Mouse (Mus musculus) heart, embryonic 10.5 days (tissue): ENCODE results near the gene Prkab1. TPM values are rescaled to one million over a fixed set of nuclear protein-coding genes. Genes with fewer than 3 reads are reported as not detected.

Experiments
- DNase-seq: peaks from one replicate; pipeline ENCODE4 v3.0.0-alpha.2; 2017; ENCODE audit warnings: low spot score
- H3K27ac ChIP-seq: fragments of 300-500 bp; sonication (generic); 2 replicates; pipeline ENCODE4 v1.5.1; 2016; ENCODE audit warnings: mild to moderate bottlenecking
- H3K27me3 ChIP-seq: fragments of 300-500 bp; sonication (generic); 2 replicates; pipeline ENCODE4 v1.6.1; 2016; ENCODE audit warnings: mild to moderate bottlenecking; ENCODE audit not compliant: poor library complexity, insufficient read depth, severe bottlenecking
- H3K36me3 ChIP-seq: fragments of 300-500 bp; sonication (generic); 2 replicates; pipeline ENCODE4 v1.6.1; 2016; ENCODE audit warnings: mild to moderate bottlenecking, moderate library complexity
- H3K4me1 ChIP-seq: fragments of 300-500 bp; sonication (generic); 2 replicates; pipeline ENCODE4 v1.6.1; 2016; ENCODE audit warnings: mild to moderate bottlenecking
- H3K4me3 ChIP-seq: fragments of 300-500 bp; sonication (generic); 2 replicates; pipeline ENCODE4 v1.5.1; 2016; ENCODE audit warnings: mild to moderate bottlenecking, moderate library complexity
- H3K9me3 ChIP-seq: fragments of 300-500 bp; sonication (generic); 2 replicates; pipeline ENCODE4 v1.6.1; 2016; ENCODE audit warnings: mild to moderate bottlenecking, moderate library complexity
- WGBS: fragments of 180-500 bp; shearing (Covaris S2); methylation state at CpG from one replicate; pipeline ENCODE4 v1.1.7; 2016; 5-methylcytosine and 5-hydroxymethylcytosine counted together
- polyA plus RNA-seq: library from polyadenylated mRNA; unstranded; fragments of >200 nt; fragmentation: Nextera tagmentation; extraction: Ambion mirVana; gene quantifications from 2 replicates; pipeline ENCODE4 v1.2.1, GENCODE M21; 2016

The Prkab1 gene
- polyA plus RNA-seq, 1 experiment from 2014 or later, result 74.1 TPM

DNA sequence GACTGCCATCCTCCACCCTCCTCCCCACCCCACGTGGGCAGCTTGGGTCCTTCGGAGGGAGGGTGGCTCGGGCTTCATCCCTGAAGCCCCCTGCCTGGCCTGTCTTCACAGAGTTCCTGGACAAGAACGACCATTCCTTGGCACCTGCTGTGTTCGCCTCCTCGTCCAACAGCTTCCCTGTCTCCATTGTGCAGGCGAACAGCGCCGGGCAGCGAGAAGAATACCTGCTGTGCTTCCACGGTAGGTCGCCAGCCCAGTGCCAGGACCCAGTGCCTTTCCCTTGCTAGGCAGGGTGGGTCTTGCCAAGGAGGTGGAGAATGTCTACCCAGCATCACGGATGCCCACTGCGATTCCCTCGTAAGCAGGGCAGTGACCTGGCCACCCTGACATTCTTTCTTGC, 30.2 kb downstream of the Prkab1 start:
- no peaks in the 10 kb centered on the region for H3K27me3 ChIP-seq
- H3K9me3 ChIP-seq, result peaks cover 2% of the 10 kb centered on the region; the same call in 1 of the 2 replicates
- WGBS, result 91% methylated on average over 15 of the region's 15 CpGs
- peaks cover 20% of the 10 kb centered on the region for H3K4me1 ChIP-seq
- no peak for DNase-seq
- H3K27ac ChIP-seq, result no peak overlapping the region
- H3K36me3 ChIP-seq, result peaks cover 85% of the 10 kb centered on the region
- no peak overlapping the region for H3K4me3 ChIP-seq

DNA sequence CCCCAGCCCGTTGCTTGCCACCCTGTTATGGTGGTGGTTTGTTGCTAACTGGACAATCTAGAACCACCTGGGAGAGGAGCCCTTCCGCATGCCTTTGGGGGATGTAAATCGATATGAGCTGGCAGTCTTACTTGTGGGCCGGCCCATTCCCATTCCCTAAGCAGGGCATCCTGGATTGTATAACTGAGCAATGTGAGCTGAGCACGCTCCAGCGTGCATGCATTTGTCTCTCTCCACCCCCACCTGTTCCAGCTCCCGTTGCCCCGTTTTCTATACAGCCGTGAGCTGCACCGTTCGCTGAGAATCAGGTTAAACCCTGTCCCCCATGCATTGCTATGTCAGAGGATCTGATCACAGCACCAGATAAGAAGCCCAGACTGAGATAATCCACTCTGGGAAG, 32.6 kb downstream of the Prkab1 start:
- no peaks in the 10 kb centered on the region for H3K27me3 ChIP-seq
- no peak for DNase-seq
- no peak overlapping the region for H3K4me3 ChIP-seq
- H3K9me3 ChIP-seq, result peaks cover 2% of the 10 kb centered on the region; the same call in 1 of the 2 replicates
- WGBS, result 96% methylated on average over 11 of the region's 11 CpGs
- peaks cover 89% of the 10 kb centered on the region for H3K36me3 ChIP-seq
- H3K27ac ChIP-seq, result no peak overlapping the region
- peaks cover 7% of the 10 kb centered on the region for H3K4me1 ChIP-seq

DNA sequence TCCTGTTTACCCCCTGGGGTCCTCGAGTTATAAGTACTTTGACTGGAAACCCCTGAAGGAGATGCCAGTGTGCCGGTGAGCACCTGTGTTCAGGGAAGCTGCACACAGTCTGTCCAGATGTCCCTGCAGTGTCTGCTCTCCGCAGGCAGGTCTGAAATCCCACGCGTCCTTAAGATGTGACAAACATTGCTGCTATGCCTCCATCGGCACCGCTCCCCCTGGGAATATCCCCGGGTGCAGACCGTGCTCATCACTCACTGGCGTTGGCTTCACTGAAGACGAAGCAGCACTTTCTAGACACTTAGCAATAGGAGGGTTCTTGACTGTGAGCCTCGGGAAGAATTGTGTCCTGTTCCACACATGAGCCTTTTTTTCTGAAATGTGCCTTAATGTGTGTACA, 37.0 kb downstream of the Prkab1 start:
- H3K9me3 ChIP-seq, result peaks cover 2% of the 10 kb centered on the region; the same call in 1 of the 2 replicates
- peaks cover under 1% of the 10 kb centered on the region; the same call in 1 of the 2 replicates for H3K4me1 ChIP-seq
- no peaks in the 10 kb centered on the region for H3K27me3 ChIP-seq
- H3K4me3 ChIP-seq, result no peak overlapping the region
- DNase-seq, result no peak
- 85% methylated on average over 12 of the region's 12 CpGs for whole genome bisulfite sequencing
- H3K27ac ChIP-seq, result no peak overlapping the region
- peaks cover 91% of the 10 kb centered on the region for H3K36me3 ChIP-seq

DNA sequence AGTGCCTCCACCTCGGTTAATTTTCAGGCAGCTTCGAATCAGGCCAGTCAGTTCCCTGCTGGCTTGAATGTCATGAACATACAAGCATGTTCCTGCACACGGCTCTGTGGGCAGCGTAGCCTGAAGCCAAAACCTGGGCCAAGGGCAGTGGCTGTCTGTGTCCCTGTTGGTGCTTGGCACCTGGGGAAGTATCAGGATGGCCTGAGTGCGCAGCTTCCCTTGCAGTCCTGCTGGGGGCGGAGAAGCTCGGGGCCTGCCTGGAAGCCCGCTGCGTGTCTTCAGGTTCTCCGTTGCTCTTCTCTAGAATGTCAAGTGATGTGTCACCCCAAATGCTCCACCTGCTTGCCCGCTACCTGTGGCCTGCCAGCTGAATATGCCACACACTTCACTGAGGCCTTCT, 39.2 kb downstream of the Prkab1 start:
- H3K36me3 ChIP-seq, result peaks cover 87% of the 10 kb centered on the region
- H3K9me3 ChIP-seq, result no peaks in the 10 kb centered on the region
- H3K4me3 ChIP-seq, result no peak overlapping the region
- DNase-seq, result no peak
- H3K27me3 ChIP-seq, result no peaks in the 10 kb centered on the region
- no peak overlapping the region for H3K27ac ChIP-seq
- WGBS, result 92% methylated on average over 11 of the region's 11 CpGs
- H3K4me1 ChIP-seq, result no peaks in the 10 kb centered on the region

DNA sequence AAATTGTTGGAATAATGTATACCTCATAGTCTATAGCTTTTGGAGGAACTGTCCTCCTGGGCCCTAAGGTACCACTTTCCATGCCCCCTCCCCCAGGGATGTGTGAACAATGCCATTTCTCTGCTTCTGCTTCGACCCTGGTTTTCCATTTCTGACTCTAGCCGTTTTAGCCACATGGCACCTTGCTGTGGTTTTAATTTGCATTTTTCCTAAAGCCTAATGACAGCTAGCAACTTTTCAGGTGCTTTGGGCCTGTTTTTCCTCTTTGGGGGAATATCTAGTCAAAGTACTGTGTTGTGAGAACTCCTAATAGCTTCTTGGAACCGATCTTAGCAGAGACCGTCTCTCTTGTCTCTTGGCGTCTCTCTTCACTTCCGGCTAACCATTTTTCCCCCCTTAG, 39.9 kb downstream of the Prkab1 start:
- no peaks in the 10 kb centered on the region for H3K27me3 ChIP-seq
- DNase-seq, result no peak
- H3K9me3 ChIP-seq, result no peaks in the 10 kb centered on the region
- H3K4me1 ChIP-seq, result no peaks in the 10 kb centered on the region
- H3K36me3 ChIP-seq, result peaks cover 86% of the 10 kb centered on the region
- no peak overlapping the region for H3K4me3 ChIP-seq
- H3K27ac ChIP-seq, result no peak overlapping the region
- 91% methylated on average over 6 of the region's 6 CpGs for WGBS

DNA sequence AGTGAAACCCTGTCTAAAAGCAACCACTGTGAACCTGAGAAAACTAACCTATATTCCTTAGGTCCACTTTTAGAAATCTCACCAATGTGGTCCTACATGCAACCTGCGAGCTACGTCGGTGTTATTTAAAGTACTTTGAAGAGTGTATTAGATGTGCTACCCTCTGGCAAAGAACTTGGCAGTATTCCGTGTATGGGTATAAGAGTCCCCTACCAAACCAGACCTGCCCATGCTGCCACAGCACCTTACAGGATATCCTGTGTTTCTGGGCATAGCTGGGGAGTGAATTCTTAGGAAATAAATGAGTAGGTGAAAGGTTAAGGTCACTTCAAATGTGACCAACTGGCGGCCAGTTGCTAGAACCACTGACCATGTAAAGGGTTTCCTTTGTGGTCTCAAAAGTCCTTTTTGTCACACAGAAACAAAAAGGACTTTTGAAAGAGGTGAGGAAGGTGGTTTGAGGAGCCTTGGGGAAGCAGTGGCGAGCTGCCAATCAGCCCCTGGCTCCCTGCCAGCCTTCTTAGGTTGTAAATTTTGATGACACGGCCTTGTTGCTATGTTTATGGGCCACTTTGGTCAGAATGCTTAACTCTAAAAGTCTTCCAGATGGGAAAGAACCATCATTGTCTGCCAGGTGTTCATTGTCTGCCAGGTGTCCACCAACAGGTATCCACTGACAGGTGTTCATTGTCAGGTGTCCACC, 41.5 kb downstream of the Prkab1 start:
- H3K4me3 ChIP-seq, result no peak overlapping the region
- no peak for DNase-seq
- H3K4me1 ChIP-seq, result peaks cover 6% of the 10 kb centered on the region; the same call in 1 of the 2 replicates
- WGBS, result 91% methylated on average over 7 of the region's 7 CpGs
- no peak overlapping the region for H3K27ac ChIP-seq
- H3K27me3 ChIP-seq, result no peaks in the 10 kb centered on the region
- H3K36me3 ChIP-seq, result peaks cover 80% of the 10 kb centered on the region
- H3K9me3 ChIP-seq, result no peaks in the 10 kb centered on the region

DNA sequence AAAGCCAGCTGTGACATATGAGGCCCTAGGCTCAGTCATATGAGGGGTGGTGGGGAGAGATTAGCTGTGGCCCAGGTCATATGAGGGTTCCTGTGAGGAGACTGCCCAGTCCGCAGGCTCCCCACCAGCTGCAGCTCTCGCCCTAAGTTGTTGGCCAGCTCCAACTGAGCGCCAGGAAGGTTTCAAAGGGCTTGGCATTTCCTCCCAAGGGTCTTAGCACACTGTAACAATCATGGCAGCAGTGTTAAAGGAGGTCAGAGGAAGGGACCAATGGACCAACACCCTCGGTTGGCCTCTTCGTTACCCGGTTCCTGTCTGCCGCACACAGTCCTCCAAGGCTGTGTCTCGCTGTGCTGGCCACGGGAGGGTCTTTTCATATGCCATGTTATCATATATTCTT, 43.8 kb downstream of the Prkab1 start:
- H3K36me3 ChIP-seq, result peaks cover 75% of the 10 kb centered on the region
- 89% methylated on average over 9 of the region's 9 CpGs for WGBS
- no peak for DNase-seq

DNA sequence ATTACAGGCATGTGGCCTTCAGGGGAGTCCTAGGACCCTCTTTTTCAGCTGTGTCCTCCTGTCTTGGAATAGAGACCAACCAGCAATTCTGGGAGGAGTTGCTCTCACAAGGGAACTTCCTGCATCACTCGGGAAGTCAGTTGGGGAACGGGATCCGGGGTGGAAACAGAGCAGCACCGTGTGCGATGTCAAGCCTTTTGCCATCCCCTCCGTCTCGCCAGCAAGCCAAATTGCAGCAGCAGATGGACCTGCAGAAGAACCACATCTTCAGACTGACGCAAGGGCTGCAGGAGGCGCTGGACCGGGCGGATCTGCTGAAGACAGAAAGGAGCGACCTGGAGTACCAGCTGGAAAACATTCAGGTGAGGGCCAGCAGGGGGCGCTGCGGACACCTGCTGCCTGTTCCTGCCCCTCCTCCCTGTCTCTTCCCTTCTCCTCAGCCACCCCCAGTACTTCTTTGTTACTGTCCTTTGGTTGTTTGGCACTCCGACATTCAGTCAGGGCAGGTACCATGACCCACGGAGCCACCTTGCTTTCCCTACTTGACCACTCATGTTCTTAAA, 45.1 kb downstream of the Prkab1 start:
- Histone ChIP-seq H3K27me3 (no peaks in the 10 kb centered on the region), H3K9me3 (no peaks in the 10 kb centered on the region), H3K4me1 (peaks cover 8% of the 10 kb centered on the region; the same call in 1 of the 2 replicates), H3K27ac (no peak overlapping the region), H3K4me3 (no peak overlapping the region), H3K36me3 (peaks cover 72% of the 10 kb centered on the region)
- no peak for DNase-seq
- WGBS, result 67% methylated on average over 14 of the region's 16 CpGs

More for the DNA sequence above, 43.8 kb downstream of the Prkab1 start:
- Histone ChIP-seq H3K4me3 (no peak overlapping the region), H3K27ac (no peak overlapping the region), H3K9me3 (no peaks in the 10 kb centered on the region), H3K27me3 (no peaks in the 10 kb centered on the region), H3K4me1 (peaks cover 8% of the 10 kb centered on the region; the same call in 1 of the 2 replicates)

DNA sequence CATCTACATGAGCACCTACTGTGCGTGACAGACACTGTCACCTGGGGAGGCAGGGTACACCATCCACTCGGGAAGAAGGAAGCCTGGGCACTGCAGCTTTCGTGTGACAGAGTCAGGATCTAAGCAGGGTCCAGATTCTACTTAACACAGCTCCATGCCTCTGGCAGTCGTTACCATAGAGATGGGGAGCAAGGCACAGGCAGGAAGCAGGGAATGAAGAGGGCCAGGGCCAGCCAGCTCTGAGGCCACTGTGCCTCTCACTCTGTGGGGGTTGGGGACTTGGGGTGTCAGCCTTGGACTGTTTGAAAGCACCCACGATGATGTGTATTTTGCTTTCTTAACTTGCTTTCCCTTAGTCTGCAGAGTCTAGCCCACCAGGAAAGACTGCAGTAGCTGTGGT, 46.1 kb downstream of the Prkab1 start:
- Histone ChIP-seq H3K27me3 (no peaks in the 10 kb centered on the region), H3K27ac (peak overlapping the region; percentile 63; the same call in 1 of the 2 replicates), H3K4me3 (no peak overlapping the region), H3K4me1 (peaks cover 8% of the 10 kb centered on the region; the same call in 1 of the 2 replicates), H3K9me3 (no peaks in the 10 kb centered on the region), H3K36me3 (peaks cover 77% of the 10 kb centered on the region)
- DNase-seq, result no peak
- 61% methylated on average over 5 of the region's 5 CpGs for WGBS

DNA sequence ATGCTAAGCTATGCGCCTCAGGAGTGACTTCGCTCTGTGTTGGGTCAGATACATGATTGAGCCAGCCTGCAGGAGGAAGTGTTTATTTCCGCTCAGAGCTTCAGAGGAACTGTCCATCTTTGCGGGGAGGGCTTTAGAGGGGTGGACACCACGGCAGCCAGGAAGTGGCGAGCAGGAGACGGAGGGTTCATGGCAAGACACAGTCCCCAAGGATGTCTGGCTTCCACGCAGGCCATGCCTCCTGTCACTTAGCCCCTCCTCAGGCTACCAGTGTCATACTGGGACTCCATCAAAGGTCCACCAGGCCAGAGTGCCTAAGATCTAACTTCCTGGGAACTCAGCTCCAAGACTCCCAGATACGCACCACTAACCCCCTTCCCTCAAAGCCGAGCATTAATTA, 46.6 kb downstream of the Prkab1 start:
- H3K9me3 ChIP-seq, result no peaks in the 10 kb centered on the region
- H3K27ac ChIP-seq, result peak overlapping the region; percentile 63; the same call in 1 of the 2 replicates
- H3K27me3 ChIP-seq, result no peaks in the 10 kb centered on the region
- 69% methylated on average over 10 of the region's 10 CpGs for WGBS
- no peak for DNase-seq
- peaks cover 72% of the 10 kb centered on the region for H3K36me3 ChIP-seq
- H3K4me1 ChIP-seq, result peaks cover 8% of the 10 kb centered on the region; the same call in 1 of the 2 replicates
- no peak overlapping the region for H3K4me3 ChIP-seq

DNA sequence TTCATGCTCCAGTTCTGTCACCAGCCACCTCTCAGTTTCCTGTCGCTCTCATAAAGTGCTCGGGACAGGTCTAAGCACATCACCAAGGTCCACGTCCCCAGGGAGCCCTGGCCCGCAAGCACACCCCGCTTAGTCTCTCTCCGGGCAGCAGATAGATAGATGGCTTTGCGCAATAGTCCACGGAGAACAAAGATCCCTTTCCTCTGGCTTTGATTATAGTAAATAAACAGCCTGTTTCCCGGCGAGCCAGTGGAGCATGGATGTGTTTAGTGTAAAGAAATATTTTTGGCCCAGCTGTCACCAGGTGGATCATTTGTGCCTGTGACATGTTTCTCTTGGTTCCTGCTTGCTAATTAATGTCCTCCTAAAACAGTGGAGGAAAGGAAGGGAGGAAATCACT, 47.0 kb downstream of the Prkab1 start:
- Histone ChIP-seq H3K27ac (peak overlapping the region; percentile 11; the same call in 1 of the 2 replicates), H3K4me1 (peaks cover 8% of the 10 kb centered on the region; the same call in 1 of the 2 replicates), H3K9me3 (no peaks in the 10 kb centered on the region), H3K27me3 (no peaks in the 10 kb centered on the region), H3K36me3 (peaks cover 68% of the 10 kb centered on the region), H3K4me3 (no peak overlapping the region)
- 76% methylated on average over 10 of the region's 10 CpGs for WGBS
- DNase-seq, result no peak

DNA sequence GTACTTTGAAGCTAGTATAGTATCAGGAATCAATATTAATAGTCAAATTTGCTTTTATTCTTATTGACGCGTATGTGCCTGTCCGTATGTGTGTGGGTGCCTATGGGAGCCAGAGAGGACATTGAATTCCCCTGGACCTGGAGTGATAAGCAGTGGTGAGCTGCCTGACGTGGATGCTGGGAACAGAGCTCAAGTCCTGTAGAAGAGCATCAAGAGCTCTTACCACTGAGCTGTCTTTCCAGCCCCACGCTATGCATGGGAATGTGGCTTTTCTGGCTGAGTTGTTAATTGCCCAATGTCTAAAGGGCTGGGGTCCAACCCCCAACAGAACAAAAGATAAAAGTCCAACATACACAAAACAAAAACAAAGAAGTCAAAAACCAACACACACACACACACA, 47.9 kb downstream of the Prkab1 start:
- no peak for DNase-seq
- 91% methylated on average over 5 of the region's 5 CpGs for WGBS
- H3K4me3 ChIP-seq, result no peak overlapping the region
- no peak overlapping the region for H3K27ac ChIP-seq
- H3K27me3 ChIP-seq, result no peaks in the 10 kb centered on the region
- H3K9me3 ChIP-seq, result no peaks in the 10 kb centered on the region
- H3K36me3 ChIP-seq, result peaks cover 68% of the 10 kb centered on the region
- peaks cover 8% of the 10 kb centered on the region; the same call in 1 of the 2 replicates for H3K4me1 ChIP-seq

DNA sequence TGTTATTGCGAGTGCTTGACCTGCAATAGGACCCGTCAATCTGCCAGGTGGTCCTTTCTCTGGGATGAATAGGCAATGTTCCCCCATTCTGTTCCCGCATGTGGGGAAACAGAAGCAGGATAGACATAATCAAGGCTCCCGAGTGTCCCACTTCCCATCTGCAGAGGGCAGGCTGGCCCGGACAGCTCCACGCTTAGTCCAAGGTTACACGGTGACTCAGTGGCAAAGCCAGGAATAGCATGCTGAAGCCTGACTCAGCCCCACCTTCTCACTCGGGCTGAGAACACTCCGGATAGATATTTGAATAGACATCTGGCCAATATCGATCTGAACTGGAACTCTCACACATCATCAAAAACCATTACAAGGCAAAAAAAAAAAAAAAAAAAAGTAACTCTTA, 48.6 kb downstream of the Prkab1 start:
- Histone ChIP-seq H3K27me3 (no peaks in the 10 kb centered on the region), H3K27ac (no peak overlapping the region), H3K4me3 (no peak overlapping the region), H3K36me3 (peaks cover 72% of the 10 kb centered on the region), H3K9me3 (no peaks in the 10 kb centered on the region), H3K4me1 (peaks cover 8% of the 10 kb centered on the region; the same call in 1 of the 2 replicates)
- no peak for DNase-seq
- 87% methylated on average over 10 of the region's 10 CpGs for WGBS
